Mouse (Mus musculus) kidney, embryonic 15.5 days (tissue): ENCODE measurements around the gene Plod2. TPM values are rescaled to one million over a fixed set of nuclear protein-coding genes. Genes with fewer than 3 reads are reported as not detected.

ENCODE experiments used
- ATAC-seq: fragments of 200-750 bp; cut with Nextera tagmentation; replicated peaks from 2 replicates; pipeline ENCODE4 v1.8.0; 2017; ENCODE audit warnings: moderate TSS enrichment; ENCODE audit not compliant: low FRiP score
- H3K27ac ChIP-seq: fragments of 300-500 bp; sonication (generic); 2 replicates; pipeline ENCODE4 v1.5.1; 2015; ENCODE audit warnings: mild to moderate bottlenecking, inconsistent platforms
- H3K27me3 ChIP-seq: fragments of 300-500 bp; sonication (generic); 2 replicates; pipeline ENCODE4 v1.6.1; 2015; ENCODE audit warnings: inconsistent platforms
- H3K36me3 ChIP-seq: fragments of 300-500 bp; sonication (generic); 2 replicates; pipeline ENCODE4 v1.6.1; 2015; ENCODE audit warnings: inconsistent platforms
- H3K4me1 ChIP-seq: fragments of 300-500 bp; sonication (generic); 2 replicates; pipeline ENCODE4 v1.6.1; 2015; ENCODE audit warnings: inconsistent platforms
- H3K4me2 ChIP-seq: fragments of 300-500 bp; sonication (generic); 2 replicates; pipeline ENCODE4 v1.6.1; 2015; ENCODE audit warnings: moderate library complexity, mild to moderate bottlenecking, inconsistent platforms
- H3K4me3 ChIP-seq: fragments of 300-500 bp; sonication (generic); replicated peaks from 2 replicates; pipeline ENCODE4 v1.5.1; 2015; ENCODE audit warnings: mild to moderate bottlenecking, inconsistent platforms
- H3K9ac ChIP-seq: fragments of 300-500 bp; sonication (generic); 2 replicates; pipeline ENCODE4 v1.6.1; 2015; ENCODE audit warnings: mild to moderate bottlenecking, inconsistent platforms
- H3K9me3 ChIP-seq: fragments of 300-500 bp; sonication (generic); replicated peaks from 2 replicates; pipeline ENCODE4 v1.6.1; 2016; ENCODE audit warnings: inconsistent platforms
- WGBS: fragments of 180-500 bp; shearing (Covaris S2); methylation state at CpG from one replicate; pipeline ENCODE4 v1.1.7; 2015; ENCODE audit warnings: mixed read lengths; 5-methylcytosine and 5-hydroxymethylcytosine counted together
- polyA plus RNA-seq: library from polyadenylated mRNA; unstranded; fragments of >200 nt; fragmentation: Nextera tagmentation; extraction: Ambion mirVana; gene quantifications from 2 replicates; pipeline ENCODE4 v1.2.1, GENCODE M21; 2015

Plod2 gene
- 41.5 and 41.9 TPM in 2 replicates for polyA plus RNA-seq

DNA sequence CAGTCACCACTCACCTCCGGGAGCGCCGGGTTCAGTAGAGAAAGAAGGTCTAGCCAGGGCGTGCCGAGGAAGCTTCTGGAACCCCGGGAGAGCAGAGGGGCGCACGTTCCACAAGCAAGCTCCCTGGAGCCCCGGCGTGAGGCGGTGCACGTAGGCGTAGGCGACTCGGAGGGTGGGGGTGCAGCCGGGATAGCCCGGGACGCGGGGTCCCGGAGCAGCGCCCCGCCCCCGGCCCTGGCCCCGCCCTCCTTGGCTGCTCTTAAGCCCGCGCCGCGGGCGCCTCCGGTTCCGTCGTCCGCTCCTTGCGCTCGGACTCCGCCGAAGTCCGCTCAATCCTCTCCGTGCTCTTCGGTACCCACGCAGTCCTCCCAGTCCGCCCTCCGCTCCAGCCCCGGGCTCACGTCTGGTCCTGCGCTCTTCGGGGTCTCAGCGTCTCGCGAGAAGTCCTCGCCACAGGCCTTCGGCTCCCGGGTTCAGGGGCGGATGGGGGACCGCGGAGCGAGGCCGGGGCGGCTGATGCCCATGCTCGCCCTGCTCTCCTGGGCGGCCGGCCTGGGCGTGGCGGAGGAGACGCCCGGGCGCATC is at the start of gene Plod2:
Gene Plod2 (plus strand): TSS at position 247 of the 585 bp plus-strand sequence.
- Histone ChIP-seq H3K27ac (peak within 1 kb of the TSS; percentile 89), H3K4me3 (peak within 1 kb of the TSS; percentile 79), H3K27me3 (no peaks in the 10 kb centered on the region), H3K4me2 (peak within 1 kb of the TSS; percentile 73), H3K9ac (peak within 1 kb of the TSS; percentile 69), H3K9me3 (no peaks in the 10 kb centered on the region), H3K36me3 (no peaks in the 10 kb centered on the region; the same call in 1 of the 2 replicates), H3K4me1 (peaks cover 45% of the 10 kb centered on the region)
- WGBS = under 1% methylated on average over 60 of the region's 67 CpGs
- ATAC-seq = peak; percentile 96

DNA sequence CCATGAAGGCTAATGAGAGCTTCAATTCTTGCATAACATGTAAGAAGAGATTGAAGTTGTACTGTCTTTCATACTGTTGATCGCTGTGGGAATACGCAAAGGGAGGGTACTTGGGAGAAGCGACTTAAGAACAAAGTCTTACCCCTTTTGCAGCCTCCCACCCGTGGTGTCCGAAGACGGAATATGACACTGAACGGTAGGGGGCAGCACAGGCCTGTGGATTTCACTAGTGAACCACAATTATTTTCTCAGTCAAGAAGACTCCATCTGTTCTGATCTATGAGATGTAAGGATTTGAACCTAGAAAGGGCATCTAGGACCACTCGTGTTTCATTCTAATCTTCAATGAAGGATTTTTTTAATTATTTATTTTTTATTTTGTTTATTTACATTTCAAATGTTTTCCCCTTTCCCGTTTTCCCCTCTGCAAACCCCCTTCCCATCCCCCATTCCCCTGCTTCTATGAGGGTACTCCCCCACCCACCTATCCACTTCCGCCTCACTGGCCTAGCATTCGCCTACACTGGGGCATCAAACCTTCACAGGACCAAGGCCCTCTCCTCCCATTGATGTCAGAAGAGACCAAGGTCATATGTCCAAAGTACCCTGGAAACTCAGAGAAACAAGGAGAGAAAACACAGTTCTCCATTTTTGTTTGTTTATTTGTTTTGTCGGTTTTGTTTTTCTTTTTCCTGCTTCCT is 42.2 kb upstream of the Plod2 start:
- WGBS = 37% methylated on average over 12 of the region's 12 CpGs
- ATAC-seq = peak; percentile 66; the same call in 1 of the 2 replicates
- Histone ChIP-seq H3K9ac (no peak overlapping the region), H3K27ac (no peak overlapping the region), H3K9me3 (no peaks in the 10 kb centered on the region), H3K4me2 (no peak overlapping the region), H3K4me1 (no peaks in the 10 kb centered on the region), H3K4me3 (no peak overlapping the region), H3K27me3 (no peaks in the 10 kb centered on the region), H3K36me3 (no peaks in the 10 kb centered on the region)

DNA sequence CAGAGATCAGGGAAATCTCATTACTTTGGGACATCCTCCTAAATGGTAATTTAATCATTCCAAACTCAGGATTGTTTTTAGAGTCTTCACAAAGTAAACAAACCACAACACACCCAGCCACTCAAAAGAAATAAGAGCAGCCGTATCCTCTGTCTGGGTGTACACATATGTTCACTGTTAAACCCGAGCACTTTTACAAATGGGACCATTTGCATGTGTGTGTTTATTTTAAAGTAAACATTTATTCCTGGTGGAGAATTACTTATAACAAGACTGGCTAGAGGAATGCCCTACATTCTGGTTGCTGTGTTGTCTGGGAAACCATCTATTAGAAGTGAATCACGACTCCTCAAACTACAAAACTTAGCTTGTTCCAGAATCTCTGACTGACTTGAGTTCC is 37.8 kb upstream of the Plod2 start:
- Histone ChIP-seq H3K27ac (no peak overlapping the region), H3K9me3 (no peaks in the 10 kb centered on the region), H3K4me1 (no peaks in the 10 kb centered on the region), H3K9ac (no peak overlapping the region), H3K36me3 (no peaks in the 10 kb centered on the region), H3K4me2 (no peak overlapping the region), H3K4me3 (no peak overlapping the region), H3K27me3 (no peaks in the 10 kb centered on the region)
- ATAC-seq = no peak
- WGBS = 47% methylated on average over 3 of the region's 3 CpGs

DNA sequence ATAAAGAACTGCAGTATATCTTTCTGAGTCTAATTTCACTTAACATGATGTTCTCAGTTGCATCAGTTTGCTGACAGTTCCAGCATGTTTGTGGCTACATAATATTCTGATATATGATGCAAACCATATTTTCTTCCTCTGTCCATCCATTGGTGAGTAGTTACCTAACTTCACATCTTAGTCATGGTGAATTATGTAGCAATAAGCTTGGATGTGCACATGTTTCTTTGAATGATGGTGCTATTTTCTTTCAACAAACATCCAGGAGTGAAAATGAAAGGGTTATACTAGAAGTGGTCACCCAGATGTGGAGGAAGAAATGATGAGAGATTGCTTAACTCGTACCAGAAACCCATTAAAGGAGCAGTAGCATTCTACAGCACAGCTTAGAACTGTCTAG is 37.1 kb upstream of the Plod2 start:
- no peak overlapping the region for H3K9ac ChIP-seq
- 53% methylated on average over 1 of the region's 1 CpGs for WGBS
- no peaks in the 10 kb centered on the region for H3K27me3 ChIP-seq
- no peak overlapping the region for H3K27ac ChIP-seq
- H3K36me3 ChIP-seq = no peaks in the 10 kb centered on the region
- H3K4me1 ChIP-seq = no peaks in the 10 kb centered on the region
- no peak overlapping the region for H3K4me2 ChIP-seq
- ATAC-seq = no peak
- no peak overlapping the region for H3K4me3 ChIP-seq
- no peaks in the 10 kb centered on the region for H3K9me3 ChIP-seq

DNA sequence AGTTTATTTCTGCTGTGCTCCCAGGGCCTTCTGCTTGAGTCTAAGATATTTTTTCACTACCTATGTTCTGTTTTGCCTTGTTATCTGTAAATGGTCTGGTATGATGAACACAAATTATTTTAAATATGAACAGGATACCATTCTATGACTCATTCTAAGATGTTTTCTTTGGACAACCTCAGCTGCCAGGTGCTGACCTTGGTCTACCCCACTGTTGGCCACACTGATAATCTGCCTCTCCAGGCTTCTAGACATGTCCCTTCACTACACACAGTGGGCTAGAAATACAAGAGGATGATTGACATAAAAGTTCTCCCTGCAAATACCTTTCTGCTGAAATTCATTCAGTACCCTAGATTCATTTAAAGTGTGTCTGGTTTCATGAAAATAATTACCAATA is 30.3 kb upstream of the Plod2 start:
- Histone ChIP-seq H3K4me2 (no peak overlapping the region), H3K36me3 (no peaks in the 10 kb centered on the region), H3K9ac (no peak overlapping the region), H3K27me3 (no peaks in the 10 kb centered on the region), H3K27ac (no peak overlapping the region), H3K4me3 (no peak overlapping the region), H3K4me1 (no peaks in the 10 kb centered on the region), H3K9me3 (0 out of 2 replicates have a peak, but pooled peaks cover under 1% of the 10 kb centered on the region)
- no peak for ATAC-seq

DNA sequence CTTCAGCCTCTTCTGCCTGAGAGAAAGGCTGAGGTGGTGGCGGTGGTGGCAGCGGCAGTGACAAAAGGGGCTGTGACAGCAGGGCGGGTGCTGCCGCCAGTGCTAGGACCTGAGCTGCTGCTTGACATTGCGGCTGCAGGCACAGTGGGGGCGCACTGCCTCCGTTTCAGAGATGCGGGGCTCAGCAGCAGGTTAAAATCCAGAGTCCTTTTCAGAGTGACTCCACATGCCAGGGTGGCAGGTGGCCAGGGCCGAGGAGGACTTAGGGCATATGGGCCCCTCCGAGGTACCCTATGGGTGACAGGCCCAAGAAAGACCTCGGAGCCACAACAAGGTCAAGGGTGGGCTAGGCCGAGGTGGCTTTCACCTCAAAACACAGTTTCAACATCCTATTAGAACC is 25.0 kb upstream of the Plod2 start:
- WGBS = 95% methylated on average over 12 of the region's 12 CpGs
- Histone ChIP-seq H3K4me2 (no peak overlapping the region), H3K9me3 (peaks cover 6% of the 10 kb centered on the region), H3K36me3 (no peaks in the 10 kb centered on the region), H3K4me3 (no peak overlapping the region), H3K9ac (no peak overlapping the region), H3K27me3 (no peaks in the 10 kb centered on the region), H3K27ac (no peak overlapping the region), H3K4me1 (no peaks in the 10 kb centered on the region)
- no peak for ATAC-seq

DNA sequence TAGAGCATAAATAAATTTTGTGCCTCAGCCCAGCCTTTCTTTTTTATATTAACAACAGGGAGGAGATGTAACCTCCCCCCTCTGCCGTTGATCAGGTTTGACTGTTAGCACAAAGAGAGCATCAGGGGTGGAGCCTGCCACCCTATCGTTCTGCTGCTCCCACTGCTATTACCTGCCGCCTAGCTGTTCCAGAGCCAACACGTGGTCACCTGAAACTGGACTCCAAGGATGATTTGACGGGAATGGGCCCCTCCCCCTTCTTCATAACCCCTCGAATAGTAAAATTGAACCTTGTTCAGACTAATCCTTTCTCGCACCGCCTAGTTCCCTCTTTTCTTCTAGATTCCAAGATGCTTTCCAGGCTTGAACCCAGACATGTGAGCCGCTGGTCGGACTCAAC is 21.3 kb upstream of the Plod2 start:
- Histone ChIP-seq H3K36me3 (no peaks in the 10 kb centered on the region), H3K4me1 (no peaks in the 10 kb centered on the region), H3K4me2 (no peak overlapping the region), H3K27ac (no peak overlapping the region), H3K27me3 (no peaks in the 10 kb centered on the region), H3K9ac (no peak overlapping the region), H3K9me3 (peaks cover 6% of the 10 kb centered on the region), H3K4me3 (no peak overlapping the region)
- 90% methylated on average over 10 of the region's 10 CpGs for WGBS
- ATAC-seq = no peak

DNA sequence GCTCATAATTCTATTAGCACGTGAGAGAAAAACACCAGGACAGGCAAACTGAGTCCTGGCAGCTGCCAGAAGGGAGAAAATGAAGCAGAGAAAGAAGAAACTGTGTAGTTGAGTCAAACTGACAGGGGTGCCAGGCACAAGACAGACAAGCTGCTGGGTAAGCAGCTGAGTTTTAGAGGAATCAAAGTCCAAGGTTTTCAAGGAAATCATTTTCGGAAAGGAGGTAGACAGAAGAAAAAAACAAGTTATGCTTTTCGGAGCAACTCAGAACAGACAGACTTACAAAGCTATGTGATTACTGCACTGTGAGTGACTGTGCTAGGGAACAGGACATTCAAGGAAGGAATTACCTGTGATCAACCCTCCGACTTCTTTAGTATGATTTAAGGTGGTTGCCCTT is 17.5 kb upstream of the Plod2 start:
- 77% methylated on average over 4 of the region's 4 CpGs for WGBS
- Histone ChIP-seq H3K27me3 (no peaks in the 10 kb centered on the region), H3K4me3 (no peak overlapping the region), H3K9me3 (no peaks in the 10 kb centered on the region), H3K27ac (no peak overlapping the region), H3K4me2 (no peak overlapping the region), H3K9ac (no peak overlapping the region), H3K36me3 (no peaks in the 10 kb centered on the region), H3K4me1 (no peaks in the 10 kb centered on the region)
- no peak for ATAC-seq

DNA sequence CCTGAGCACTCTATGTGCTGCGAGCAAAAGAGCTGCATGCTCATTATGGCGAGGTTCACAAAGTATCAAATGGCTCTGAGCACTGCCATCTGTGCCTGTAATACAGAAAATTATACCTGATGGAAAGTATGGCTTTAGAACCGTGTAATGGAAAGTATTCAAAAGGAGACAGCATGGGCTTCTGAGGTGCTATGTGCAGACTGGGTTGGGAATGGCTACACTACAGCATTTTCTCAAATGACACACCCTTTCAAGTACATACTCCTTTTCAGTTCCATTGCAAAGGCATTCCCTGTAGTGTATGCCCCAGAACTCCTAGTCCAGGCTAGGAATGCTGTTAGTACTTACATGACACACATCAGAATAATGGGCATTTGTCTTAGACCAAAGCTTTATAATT is 12.0 kb upstream of the Plod2 start:
- Histone ChIP-seq H3K4me3 (no peak overlapping the region), H3K27ac (no peak overlapping the region), H3K36me3 (no peaks in the 10 kb centered on the region), H3K9me3 (no peaks in the 10 kb centered on the region), H3K27me3 (no peaks in the 10 kb centered on the region), H3K9ac (no peak overlapping the region), H3K4me1 (no peaks in the 10 kb centered on the region), H3K4me2 (no peak overlapping the region)
- 78% methylated on average over 3 of the region's 3 CpGs for WGBS
- no peak for ATAC-seq

DNA sequence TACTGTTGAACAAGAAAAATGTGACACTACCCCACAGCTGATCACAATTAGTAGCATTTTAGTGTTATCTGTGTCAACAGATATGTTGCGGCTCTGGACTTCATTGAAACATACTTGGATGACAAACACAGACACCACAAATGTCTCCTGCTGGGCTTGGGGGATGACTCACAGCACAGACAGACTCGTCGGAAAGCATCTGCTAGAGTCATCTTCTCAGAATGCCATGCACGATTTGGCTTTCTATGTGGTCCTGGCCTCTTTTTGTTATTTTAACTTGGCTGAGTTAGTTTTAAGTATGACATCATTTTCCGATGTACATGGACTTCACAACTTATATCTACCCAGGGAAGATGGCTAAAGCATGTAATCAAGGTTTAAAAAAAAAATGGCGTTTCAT is 4.3 kb upstream of the Plod2 start:
- Histone ChIP-seq H3K9ac (no peak overlapping the region), H3K27ac (no peak overlapping the region), H3K4me2 (no peak overlapping the region), H3K27me3 (no peaks in the 10 kb centered on the region), H3K9me3 (no peaks in the 10 kb centered on the region), H3K36me3 (no peaks in the 10 kb centered on the region; the same call in 1 of the 2 replicates), H3K4me1 (peaks cover 11% of the 10 kb centered on the region; the same call in 1 of the 2 replicates), H3K4me3 (no peak overlapping the region)
- no peak for ATAC-seq
- WGBS = 70% methylated on average over 6 of the region's 6 CpGs

DNA sequence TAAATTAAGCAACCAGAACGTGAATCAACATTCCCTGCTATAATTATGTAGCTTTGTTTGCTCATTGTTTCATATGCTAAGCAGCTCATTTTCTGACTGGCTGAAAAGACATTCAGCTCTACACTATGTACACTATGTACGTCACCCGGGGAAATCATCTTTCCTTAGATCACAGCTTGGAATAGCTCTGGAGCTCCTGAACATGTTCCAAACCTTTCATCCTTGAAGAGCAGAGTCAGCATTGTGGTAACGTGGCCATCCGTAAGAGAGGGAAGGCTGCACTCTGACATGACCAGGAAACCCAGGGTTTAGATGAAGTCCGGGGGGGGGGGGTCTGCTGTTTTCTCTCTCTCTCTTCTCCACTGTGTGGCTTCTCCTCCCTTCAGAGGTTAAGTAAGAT is 3.8 kb upstream of the Plod2 start:
- H3K4me3 ChIP-seq = no peak overlapping the region
- no peak overlapping the region for H3K9ac ChIP-seq
- no peaks in the 10 kb centered on the region for H3K9me3 ChIP-seq
- ATAC-seq = no peak
- WGBS = 64% methylated on average over 6 of the region's 6 CpGs
- no peaks in the 10 kb centered on the region for H3K27me3 ChIP-seq
- H3K27ac ChIP-seq = no peak overlapping the region
- H3K4me1 ChIP-seq = peaks cover 14% of the 10 kb centered on the region
- H3K36me3 ChIP-seq = no peaks in the 10 kb centered on the region; the same call in 1 of the 2 replicates
- no peak overlapping the region for H3K4me2 ChIP-seq

DNA sequence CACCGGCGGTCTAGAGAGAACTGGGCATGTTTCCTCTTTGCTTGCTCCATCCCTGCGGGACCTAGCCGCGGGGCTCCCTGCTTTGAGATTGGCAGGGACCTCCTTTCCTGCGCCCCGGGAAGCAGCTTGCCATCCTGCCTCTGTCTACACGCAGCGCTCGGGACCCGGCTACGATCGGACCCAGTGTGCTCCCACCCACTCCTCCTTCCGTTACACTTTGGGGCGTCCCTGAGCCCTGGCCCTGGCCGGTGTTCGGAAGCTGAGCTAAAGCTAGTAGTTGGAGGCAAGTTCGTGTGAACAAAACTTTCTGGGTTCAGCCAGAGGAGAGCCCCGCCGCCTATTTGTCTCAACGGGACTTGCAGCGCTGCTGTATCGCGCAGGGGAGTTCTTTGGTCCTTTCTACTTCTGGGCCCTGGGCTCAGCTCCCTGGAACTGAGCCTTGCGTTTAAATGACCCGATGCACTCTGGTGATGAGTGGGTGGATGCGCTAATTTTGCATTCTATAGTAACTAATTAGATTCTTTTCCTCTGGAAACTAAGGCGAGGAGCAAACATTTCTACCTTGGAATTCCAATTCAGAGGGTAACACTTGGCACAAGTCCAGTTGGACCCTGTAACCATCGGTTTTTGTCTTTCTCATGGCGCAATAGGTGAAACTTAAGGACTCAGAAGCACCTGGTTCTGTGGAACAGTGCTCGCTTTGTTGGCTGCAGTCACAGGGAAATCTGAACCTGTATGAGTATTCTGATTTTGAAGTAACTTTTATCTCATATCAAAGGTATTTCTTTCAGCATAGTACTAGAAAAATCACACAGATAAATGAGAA is 781 bp downstream of the Plod2 start:
- peak; percentile 65 for ATAC-seq
- H3K4me1 ChIP-seq = peaks cover 47% of the 10 kb centered on the region
- WGBS = 2% methylated on average over 31 of the region's 31 CpGs

More for the DNA sequence above, 781 bp downstream of the Plod2 start:
- no peaks in the 10 kb centered on the region; the same call in 1 of the 2 replicates for H3K36me3 ChIP-seq
- H3K4me2 ChIP-seq = peak overlapping the region; percentile 73
- no peaks in the 10 kb centered on the region for H3K27me3 ChIP-seq
- peak overlapping the region; percentile 69 for H3K9ac ChIP-seq
- peak overlapping the region; percentile 89 for H3K27ac ChIP-seq
- no peaks in the 10 kb centered on the region for H3K9me3 ChIP-seq
- peak overlapping the region; percentile 79 for H3K4me3 ChIP-seq
